Mouse (Mus musculus) right cerebral cortex, postnatal 4 days (tissue): ENCODE results near the gene Pgm1.

Experiments used
- DNase-seq: peaks from one replicate; pipeline ENCODE4 v3.0.0-alpha.2; 2022

The Pgm1 gene

GRCm38 (mm10) chr4:100012361-100013035, 83.3 kb downstream of the Pgm1 start:
- DNase-seq: no peak

- no peak for DNase-seq
These were observed 98.6 kb downstream of the Pgm1 start for GRCm38 (mm10) chr4:100027773-100028172.

GRCm38 (mm10) chr4:100028641-100029040, 99.4 kb downstream of the Pgm1 start:
- DNase-seq: peak; percentile 85

- no peak for DNase-seq
These were observed 102.1 kb downstream of the Pgm1 start for GRCm38 (mm10) chr4:100031270-100031669.

GRCm38 (mm10) chr4:100032608-100033007, 103.4 kb downstream of the Pgm1 start:
- no peak for DNase-seq

- no peak for DNase-seq
These were observed 104.7 kb downstream of the Pgm1 start for GRCm38 (mm10) chr4:100033944-100034343.

- no peak for DNase-seq
These were observed 105.8 kb downstream of the Pgm1 start for GRCm38 (mm10) chr4:100034971-100035370.

GRCm38 (mm10) chr4:100035919-100036554, 106.8 kb downstream of the Pgm1 start:
- no peak for DNase-seq
